Mouse (Mus musculus): ENCODE measurements around the gene Desi2. TPM values are rescaled to one million over a fixed set of nuclear protein-coding genes. Genes with fewer than 3 reads are reported as not detected.

Gene Desi2
- polyA plus RNA-seq, 1 experiment from 2014 or later: 25.4 TPM

DNA sequence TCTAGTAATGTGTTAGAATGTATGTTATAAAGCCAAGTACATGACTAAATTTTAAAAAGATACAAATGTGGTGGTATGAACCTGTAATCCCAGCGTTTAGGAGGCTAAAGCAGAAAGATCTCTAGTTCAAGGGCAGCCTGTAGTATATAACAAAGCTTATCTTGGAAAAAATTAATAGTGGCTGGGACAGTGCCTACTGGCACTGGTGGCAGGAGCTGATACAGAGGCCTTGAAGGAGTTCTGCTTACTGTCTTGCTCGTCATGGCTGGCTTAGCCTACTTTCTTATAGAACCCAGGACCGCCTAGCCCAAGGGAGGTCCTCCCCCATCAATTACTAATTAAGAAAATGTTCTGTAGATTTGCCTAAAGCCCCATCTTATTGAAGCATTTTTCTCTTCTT, 46.9 kb downstream of the Desi2 start:
- ATAC-seq (replicated peaks; ENCODE audit: low FRiP score, low read depth) (no peak), DNase-seq (ENCODE audit: low spot score) (no peak)
- Histone ChIP-seq H3K9ac (ENCODE audit: low read depth, low read length) (no peak overlapping the region), H3K9me3 (replicated peaks; ENCODE audit: low read length) (no peaks in the 10 kb centered on the region), H3K4me3 (replicated peaks; ENCODE audit: low read depth, low read length) (no peak overlapping the region), H3K36me3 (ENCODE audit: insufficient read depth, low read length) (peaks cover 4% of the 10 kb centered on the region; the same call in 1 of the 2 replicates), H3K27me3 (ENCODE audit: insufficient read depth, low read length) (no peaks in the 10 kb centered on the region), H3K4me1 (replicated peaks; ENCODE audit: insufficient read depth, low read length) (no peaks in the 10 kb centered on the region), H3K27ac (no peak overlapping the region), H3K4me2 (ENCODE audit: low read length) (no peak overlapping the region)
- no peak for TF ChIP-seq CTCF (IDR thresholded peaks at IDR 0.05; ENCODE audit: low read depth)
- 94% methylated on average over 3 of the region's 3 CpGs for WGBS

DNA sequence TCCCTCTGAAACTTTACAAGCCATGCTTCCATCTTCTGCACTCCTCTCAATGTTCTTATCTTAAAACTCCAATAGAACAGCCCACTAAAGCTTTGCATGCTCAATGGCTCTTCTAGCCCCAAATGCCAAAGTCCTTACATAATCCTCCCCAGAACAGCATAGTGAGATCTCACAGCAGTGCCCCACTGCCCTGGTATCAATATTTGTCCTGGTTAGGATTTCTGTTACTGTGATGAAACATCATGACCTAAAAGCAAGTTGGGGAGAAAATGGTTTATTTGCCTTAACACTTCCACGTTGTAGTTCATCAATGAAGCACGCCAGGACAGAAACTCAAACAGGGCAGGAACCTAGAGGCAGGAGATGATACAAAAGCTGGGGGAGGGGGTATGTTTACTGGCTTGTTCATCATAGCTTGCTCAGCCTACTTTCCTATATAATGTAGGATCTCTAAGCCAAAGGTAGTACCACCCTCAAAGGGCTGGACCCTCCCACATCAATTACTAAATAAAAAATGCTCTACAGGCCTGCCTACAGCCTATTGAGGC, 48.8 kb downstream of the Desi2 start:
- 74% methylated on average over 2 of the region's 2 CpGs for WGBS
- no peak for DNase-seq (ENCODE audit: low spot score)
- no peak for ATAC-seq (replicated peaks; ENCODE audit: low FRiP score, low read depth)

DNA sequence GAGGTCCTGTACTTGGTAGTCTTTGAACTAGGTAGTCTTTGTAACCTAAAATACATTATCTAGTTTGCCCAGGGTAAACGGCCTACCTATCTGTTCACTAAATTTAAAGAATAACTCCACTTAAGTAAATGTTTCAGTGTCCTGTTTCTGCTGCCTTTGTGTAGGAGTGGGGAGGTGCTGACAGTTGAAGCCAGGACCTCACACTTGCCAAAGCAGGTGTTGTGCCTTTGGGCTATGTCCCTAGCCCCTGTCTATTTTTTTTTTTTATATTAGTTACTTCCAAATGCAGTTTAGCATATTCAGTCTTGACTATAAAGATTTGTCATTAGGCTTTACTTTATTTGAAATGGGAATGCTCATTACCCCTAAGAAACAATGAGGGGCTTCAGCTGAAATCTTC, 51.5 kb downstream of the Desi2 start:
- Histone ChIP-seq H3K9ac (ENCODE audit: low read depth, low read length) (no peak overlapping the region), H3K36me3 (ENCODE audit: insufficient read depth, low read length) (no peaks in the 10 kb centered on the region)
- ATAC-seq (replicated peaks; ENCODE audit: low FRiP score, low read depth): no peak

More for the DNA sequence above, 48.8 kb downstream of the Desi2 start:
- Histone ChIP-seq H3K4me3 (replicated peaks; ENCODE audit: low read depth, low read length) (no peak overlapping the region), H3K27ac (no peak overlapping the region), H3K36me3 (ENCODE audit: insufficient read depth, low read length) (peaks cover 4% of the 10 kb centered on the region; the same call in 1 of the 2 replicates), H3K4me1 (replicated peaks; ENCODE audit: insufficient read depth, low read length) (no peaks in the 10 kb centered on the region), H3K27me3 (ENCODE audit: insufficient read depth, low read length) (no peaks in the 10 kb centered on the region), H3K4me2 (ENCODE audit: low read length) (no peak overlapping the region), H3K9me3 (replicated peaks; ENCODE audit: low read length) (no peaks in the 10 kb centered on the region), H3K9ac (ENCODE audit: low read depth, low read length) (no peak overlapping the region)
- no peak for TF ChIP-seq CTCF (IDR thresholded peaks at IDR 0.05; ENCODE audit: low read depth)

DNA sequence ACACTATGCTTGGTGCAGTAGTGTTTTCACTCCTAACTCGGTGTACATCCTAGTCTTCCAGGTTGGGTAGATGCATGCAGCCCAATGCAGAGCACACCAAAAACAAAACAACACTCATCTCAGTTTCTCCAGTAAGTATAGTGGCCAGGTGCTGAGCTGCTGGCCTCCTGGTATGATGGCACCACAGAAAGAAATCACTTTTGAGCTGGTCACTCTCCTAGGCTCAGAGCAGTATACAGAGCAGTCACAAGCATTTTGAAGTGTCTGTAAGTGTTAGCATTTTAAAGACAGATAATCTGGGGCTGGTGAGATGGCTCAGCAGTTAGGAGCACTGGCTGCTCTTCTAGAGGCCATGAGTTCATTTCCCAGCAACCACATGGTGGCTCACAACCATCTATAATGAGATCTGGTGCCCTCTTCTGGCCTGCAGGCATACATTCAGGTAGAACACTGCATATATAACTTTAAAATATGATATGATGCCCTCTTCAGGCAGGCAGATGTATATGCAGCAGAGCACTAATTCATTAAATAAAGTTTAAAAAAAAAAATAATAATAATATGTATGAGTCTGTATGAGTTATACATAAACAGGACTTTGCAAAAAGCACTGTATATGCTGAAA, 54.8 kb downstream of the Desi2 start:
- DNase-seq (ENCODE audit: low spot score) (peak; percentile 29), ATAC-seq (replicated peaks; ENCODE audit: low FRiP score, low read depth) (no peak)
- Histone ChIP-seq H3K27ac (no peak overlapping the region), H3K27me3 (ENCODE audit: insufficient read depth, low read length) (no peaks in the 10 kb centered on the region), H3K9ac (ENCODE audit: low read depth, low read length) (no peak overlapping the region), H3K4me2 (ENCODE audit: low read length) (no peak overlapping the region), H3K4me1 (replicated peaks; ENCODE audit: insufficient read depth, low read length) (no peaks in the 10 kb centered on the region), H3K4me3 (replicated peaks; ENCODE audit: low read depth, low read length) (no peak overlapping the region), H3K9me3 (replicated peaks; ENCODE audit: low read length) (no peaks in the 10 kb centered on the region), H3K36me3 (ENCODE audit: insufficient read depth, low read length) (peaks cover 17% of the 10 kb centered on the region; the same call in 1 of the 2 replicates)
- WGBS: 92% methylated on average over 1 of the region's 1 CpGs
- peak; percentile 73 for TF ChIP-seq CTCF (IDR thresholded peaks at IDR 0.05; ENCODE audit: low read depth)

More for the DNA sequence above, 51.5 kb downstream of the Desi2 start:
- H3K4me2 ChIP-seq (ENCODE audit: low read length): no peak overlapping the region
- H3K27me3 ChIP-seq (ENCODE audit: insufficient read depth, low read length): no peaks in the 10 kb centered on the region
- 85% methylated on average over 1 of the region's 1 CpGs for WGBS
- no peak for DNase-seq (ENCODE audit: low spot score)
- no peaks in the 10 kb centered on the region for H3K4me1 ChIP-seq (replicated peaks; ENCODE audit: insufficient read depth, low read length)
- no peaks in the 10 kb centered on the region for H3K9me3 ChIP-seq (replicated peaks; ENCODE audit: low read length)
- no peak overlapping the region for H3K27ac ChIP-seq
- TF ChIP-seq CTCF (IDR thresholded peaks at IDR 0.05; ENCODE audit: low read depth): no peak
- no peak overlapping the region for H3K4me3 ChIP-seq (replicated peaks; ENCODE audit: low read depth, low read length)

DNA sequence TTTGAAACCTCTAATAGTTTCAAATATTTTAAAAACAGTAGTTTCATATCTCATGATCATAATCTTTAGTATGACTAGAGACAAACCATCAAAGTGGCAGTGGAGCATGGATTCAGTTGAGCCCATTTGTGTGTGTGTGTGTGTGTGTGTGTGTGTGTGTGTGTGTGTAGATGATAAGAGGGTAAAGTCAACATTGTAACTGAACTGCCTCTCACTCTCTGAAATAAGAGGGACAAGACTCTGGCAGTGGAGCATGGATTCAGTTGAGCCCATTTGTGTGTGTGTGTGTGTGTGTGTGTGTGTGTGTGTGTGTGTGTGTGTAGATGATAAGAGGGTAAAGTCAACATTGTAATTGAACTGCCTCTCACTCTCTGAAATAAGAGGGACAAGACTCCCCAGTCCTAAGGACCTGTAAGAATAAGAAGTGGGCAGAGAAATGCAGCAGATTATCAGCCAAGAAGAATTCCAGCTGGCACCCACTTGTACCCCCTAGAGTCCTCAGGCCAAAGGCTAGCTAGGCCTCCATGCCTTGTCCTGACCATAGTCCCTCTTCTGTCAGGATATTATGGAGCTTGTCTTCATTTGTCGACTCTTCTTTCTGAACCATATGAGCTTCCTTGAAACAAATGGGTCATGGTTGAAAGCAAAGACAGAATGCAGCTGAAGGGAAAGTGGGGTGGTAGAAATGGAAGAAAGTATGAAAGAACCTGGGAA, 61.0 kb downstream of the Desi2 start:
- no peak overlapping the region for H3K4me2 ChIP-seq (ENCODE audit: low read length)
- ATAC-seq (replicated peaks; ENCODE audit: low FRiP score, low read depth): no peak
- no peak for TF ChIP-seq CTCF (IDR thresholded peaks at IDR 0.05; ENCODE audit: low read depth)

DNA sequence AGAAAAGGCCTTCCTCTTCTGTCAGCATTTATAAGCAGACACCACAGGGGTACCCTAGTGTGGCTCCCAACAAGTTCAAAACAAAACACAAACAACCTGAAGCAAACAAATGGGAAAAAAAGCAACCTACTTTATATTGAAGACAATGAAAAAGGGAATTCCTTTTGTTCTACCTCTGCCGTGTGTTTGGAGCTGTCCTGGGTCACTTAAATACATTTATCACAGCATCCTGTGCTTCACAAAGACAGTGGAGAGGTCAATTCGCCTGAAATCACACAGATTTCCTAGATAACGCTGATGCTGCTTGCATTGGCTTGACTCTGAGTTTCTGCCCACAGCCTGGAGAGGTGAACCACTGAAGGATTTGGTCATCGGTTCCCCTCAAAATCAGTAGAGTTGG, 67.4 kb downstream of the Desi2 start:
- TF ChIP-seq CTCF (IDR thresholded peaks at IDR 0.05; ENCODE audit: low read depth): no peak
- no peak overlapping the region for H3K4me2 ChIP-seq (ENCODE audit: low read length)
- no peaks in the 10 kb centered on the region for H3K4me1 ChIP-seq (replicated peaks; ENCODE audit: insufficient read depth, low read length)
- no peak overlapping the region for H3K9ac ChIP-seq (ENCODE audit: low read depth, low read length)
- no peaks in the 10 kb centered on the region for H3K27me3 ChIP-seq (ENCODE audit: insufficient read depth, low read length)
- no peak overlapping the region for H3K4me3 ChIP-seq (replicated peaks; ENCODE audit: low read depth, low read length)
- H3K9me3 ChIP-seq (replicated peaks; ENCODE audit: low read length): no peaks in the 10 kb centered on the region
- no peak for DNase-seq (ENCODE audit: low spot score)
- no peak for ATAC-seq (replicated peaks; ENCODE audit: low FRiP score, low read depth)
- peaks cover 7% of the 10 kb centered on the region; the same call in 1 of the 2 replicates for H3K36me3 ChIP-seq (ENCODE audit: insufficient read depth, low read length)
- no peak overlapping the region for H3K27ac ChIP-seq
- WGBS: 82% methylated on average over 4 of the region's 4 CpGs

More for the DNA sequence above, 61.0 kb downstream of the Desi2 start:
- Histone ChIP-seq H3K9ac (ENCODE audit: low read depth, low read length) (no peak overlapping the region), H3K27me3 (ENCODE audit: insufficient read depth, low read length) (no peaks in the 10 kb centered on the region), H3K27ac (no peak overlapping the region), H3K9me3 (replicated peaks; ENCODE audit: low read length) (no peaks in the 10 kb centered on the region), H3K36me3 (ENCODE audit: insufficient read depth, low read length) (peaks cover 17% of the 10 kb centered on the region; the same call in 1 of the 2 replicates), H3K4me1 (replicated peaks; ENCODE audit: insufficient read depth, low read length) (no peaks in the 10 kb centered on the region), H3K4me3 (replicated peaks; ENCODE audit: low read depth, low read length) (no peak overlapping the region)
- 97% methylated on average over 1 of the region's 1 CpGs for WGBS
- no peak for DNase-seq (ENCODE audit: low spot score)
